Mouse (Mus musculus) brain, embryonic 14.5 days (tissue): ENCODE data around the gene Casp7. TPM values are rescaled to one million over a fixed set of nuclear protein-coding genes. Genes with fewer than 3 reads are reported as not detected.

Experiments used
- DNase-seq: peaks from one replicate; pipeline ENCODE4 v3.0.0-alpha.2; 2011; ENCODE audit warnings: low read depth
- CTCF ChIP-seq: fragments of 200-500 bp; IDR thresholded peaks from 2 replicates; pipeline ENCODE4 v1.5.1; 2012; ENCODE audit warnings: inconsistent platforms, mild to moderate bottlenecking, moderate library complexity, borderline replicate concordance; ENCODE audit not compliant: insufficient read depth, insufficient read length; ENCODE audit errors: extremely low read depth
- POLR2A ChIP-seq: fragments of 200-500 bp; IDR thresholded peaks from 2 replicates; pipeline ENCODE4 v1.6.1; 2012; ENCODE audit warnings: mild to moderate bottlenecking, inconsistent platforms, borderline replicate concordance; ENCODE audit not compliant: poor library complexity, insufficient read depth, insufficient read length, severe bottlenecking; ENCODE audit errors: extremely low read depth
- polyA plus RNA-seq: library from polyadenylated mRNA; depleted of rRNA; stranded (reverse); fragments of >200 nt; gene quantifications from 2 replicates; pipeline ENCODE4 v1.2.3, GENCODE M21; 2012

The Casp7 gene
- polyA plus RNA-seq, 1 experiment: 12.4 TPM

DNA sequence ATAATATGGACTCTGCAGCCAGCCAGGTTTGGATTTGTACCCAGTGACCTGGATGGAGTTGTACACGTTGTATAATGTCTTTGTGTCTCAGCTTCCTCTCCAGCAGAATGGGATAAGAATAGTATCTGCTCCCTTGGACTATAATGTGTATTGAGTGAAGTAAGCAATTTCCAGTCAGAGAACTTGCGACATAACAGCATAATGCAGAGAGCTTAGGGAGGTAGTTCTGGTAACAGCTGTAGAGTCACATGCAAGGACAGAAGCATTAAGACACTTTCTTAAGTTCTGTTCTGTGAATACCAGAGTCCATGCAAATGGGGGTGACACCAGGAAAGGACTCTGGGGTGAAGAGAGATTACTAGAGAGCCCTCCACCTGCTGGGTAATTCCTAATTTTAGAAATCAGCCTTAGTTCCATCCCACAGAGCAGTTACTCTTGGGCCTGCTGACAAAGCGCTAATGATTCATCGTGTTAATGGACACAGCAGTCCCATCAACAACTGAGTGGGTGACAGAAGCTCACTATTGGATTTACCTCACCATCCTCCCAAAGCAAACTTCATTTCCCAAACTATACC lies 9.1 kb upstream of the Casp7 start:
- DNase-seq: no peak
- TF ChIP-seq CTCF (no peak), POLR2A (no peak)

- no peak for DNase-seq
- no peak for TF ChIP-seq CTCF
- TF ChIP-seq POLR2A: no peak
These were observed 7.8 kb upstream of the Casp7 start for GRCm38 (mm10) chr19:56389176-56389575.

- TF ChIP-seq CTCF (no peak), POLR2A (no peak)
- DNase-seq: no peak
These were observed 7.0 kb upstream of the Casp7 start, which contains the start of gene Nrap for GRCm38 (mm10) chr19:56389879-56390278. Nrap (minus strand) TSS chr19:56390037.

DNA sequence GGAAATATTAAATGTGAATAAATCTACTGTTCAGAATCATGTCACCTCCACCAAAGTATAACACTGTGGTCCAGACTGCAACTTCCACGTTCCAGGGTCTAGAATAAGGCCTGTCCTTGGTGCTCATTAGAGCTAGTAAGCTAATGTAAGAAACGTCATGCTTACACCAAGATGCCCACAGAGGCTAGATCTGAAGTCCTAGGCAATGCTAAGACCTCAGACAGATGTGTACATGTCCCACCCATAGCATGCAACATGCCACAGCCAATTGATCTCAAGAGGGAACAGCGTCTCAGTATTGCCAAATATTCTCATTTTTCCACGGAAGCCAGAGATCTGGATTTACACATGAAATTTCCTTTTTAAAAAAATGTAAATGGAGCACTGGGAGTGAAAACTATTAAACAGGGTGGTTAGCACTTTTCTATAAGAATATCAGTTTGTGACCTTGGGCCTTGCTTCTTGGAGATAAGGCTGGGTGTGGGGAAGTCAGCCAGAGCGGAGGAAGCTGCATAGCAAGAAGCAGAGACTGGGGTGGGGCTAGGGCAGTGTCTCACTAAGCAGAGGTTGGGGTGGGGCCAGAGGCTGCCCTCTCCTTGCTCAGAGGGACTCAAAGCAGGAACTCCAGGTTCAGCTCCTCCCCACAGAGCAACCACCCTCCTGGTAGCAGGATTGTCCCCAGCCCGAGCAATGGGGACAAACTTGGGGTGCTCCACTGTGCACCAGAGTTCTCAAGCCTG lies 5.5 kb upstream of the Casp7 start:
- TF ChIP-seq POLR2A: no peak
- TF ChIP-seq CTCF: no peak
- no peak for DNase-seq

DNA sequence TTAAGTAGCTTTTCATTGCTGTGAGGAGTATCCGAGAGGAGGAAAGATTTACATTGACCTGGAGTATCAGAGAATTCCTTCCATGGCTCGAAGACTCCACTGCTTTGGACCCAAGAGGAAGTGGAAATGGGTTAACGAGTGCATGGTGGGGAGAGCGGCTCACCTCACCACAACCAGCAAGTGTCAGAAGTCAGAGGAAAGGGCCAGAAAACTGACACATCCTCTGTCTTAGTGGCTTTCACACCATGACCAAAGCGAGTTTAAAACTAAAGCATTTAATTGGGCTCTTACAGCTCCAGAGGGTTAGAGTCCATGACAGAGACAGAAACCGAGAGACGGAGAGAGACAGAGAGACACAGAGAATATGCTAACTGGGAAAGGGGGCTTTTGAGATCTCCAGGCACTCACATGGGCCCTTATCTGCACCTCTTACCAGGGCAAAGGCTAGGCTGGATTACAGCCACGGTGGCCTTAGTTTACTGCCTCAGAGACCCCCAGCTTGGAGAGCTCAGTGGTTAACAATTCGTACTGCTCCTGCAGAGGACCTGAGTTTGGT lies 3.5 kb upstream of the Casp7 start:
- no peak for DNase-seq

DNA sequence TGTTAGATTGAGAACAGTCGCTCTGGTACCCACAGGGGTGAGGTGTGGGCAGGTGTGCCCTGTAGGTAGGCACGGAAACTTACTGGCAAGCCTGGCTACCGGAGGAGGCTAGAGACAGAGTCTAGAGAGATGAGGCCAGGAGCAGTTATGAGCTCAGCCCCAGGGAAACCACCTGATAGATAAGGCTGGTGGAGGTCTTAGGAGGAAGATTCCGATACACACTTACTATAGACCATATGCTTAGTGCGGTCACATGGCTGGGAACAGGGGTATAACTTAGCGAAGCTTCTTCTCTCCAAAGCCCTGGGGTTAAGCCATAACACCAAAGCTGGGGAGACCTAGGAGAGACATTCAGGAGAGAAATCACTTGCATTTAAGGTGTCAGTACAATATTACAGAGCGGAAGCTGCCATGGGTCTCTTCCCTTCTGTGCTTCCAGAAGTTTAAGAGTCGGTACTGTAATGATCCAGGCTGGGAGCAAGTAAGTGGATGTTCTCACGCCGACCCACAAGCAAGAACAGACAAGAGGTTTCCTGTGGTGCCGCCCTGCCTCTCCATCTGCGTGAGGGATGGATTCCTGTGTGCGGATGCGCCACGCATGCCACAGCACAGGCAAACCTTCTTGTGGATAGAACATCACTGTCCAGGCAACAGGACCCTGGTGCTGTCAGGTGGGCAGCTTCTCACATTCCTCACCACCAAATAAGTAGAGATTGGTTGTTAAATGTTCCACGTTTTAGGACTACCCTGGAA lies 1.6 kb upstream of the Casp7 start:
- TF ChIP-seq CTCF (no peak), POLR2A (no peak)
- no peak for DNase-seq

More for the DNA sequence above, 3.5 kb upstream of the Casp7 start:
- TF ChIP-seq CTCF (no peak), POLR2A (no peak)

DNA sequence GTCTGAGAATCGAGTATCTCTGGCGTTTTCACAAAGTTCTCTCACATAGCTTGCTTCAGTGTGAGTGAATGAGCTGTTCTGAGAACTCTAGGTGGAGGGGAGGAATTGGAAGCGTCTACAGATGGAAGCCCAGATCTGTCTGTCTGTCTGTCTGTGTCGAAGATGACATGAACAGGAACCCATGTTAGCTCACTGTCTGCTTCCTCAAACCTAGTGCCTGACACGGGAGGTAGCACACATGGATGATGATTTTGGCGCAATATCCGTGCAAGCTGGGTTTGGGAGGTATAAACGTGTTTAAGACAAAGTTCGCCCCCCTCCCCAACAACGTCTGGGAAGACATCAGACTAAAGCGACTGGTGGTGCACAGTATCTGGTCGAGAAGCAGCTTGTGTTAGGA lies 702 bp upstream of the Casp7 start:
- no peak for DNase-seq
- TF ChIP-seq CTCF (no peak), POLR2A (no peak)

DNA sequence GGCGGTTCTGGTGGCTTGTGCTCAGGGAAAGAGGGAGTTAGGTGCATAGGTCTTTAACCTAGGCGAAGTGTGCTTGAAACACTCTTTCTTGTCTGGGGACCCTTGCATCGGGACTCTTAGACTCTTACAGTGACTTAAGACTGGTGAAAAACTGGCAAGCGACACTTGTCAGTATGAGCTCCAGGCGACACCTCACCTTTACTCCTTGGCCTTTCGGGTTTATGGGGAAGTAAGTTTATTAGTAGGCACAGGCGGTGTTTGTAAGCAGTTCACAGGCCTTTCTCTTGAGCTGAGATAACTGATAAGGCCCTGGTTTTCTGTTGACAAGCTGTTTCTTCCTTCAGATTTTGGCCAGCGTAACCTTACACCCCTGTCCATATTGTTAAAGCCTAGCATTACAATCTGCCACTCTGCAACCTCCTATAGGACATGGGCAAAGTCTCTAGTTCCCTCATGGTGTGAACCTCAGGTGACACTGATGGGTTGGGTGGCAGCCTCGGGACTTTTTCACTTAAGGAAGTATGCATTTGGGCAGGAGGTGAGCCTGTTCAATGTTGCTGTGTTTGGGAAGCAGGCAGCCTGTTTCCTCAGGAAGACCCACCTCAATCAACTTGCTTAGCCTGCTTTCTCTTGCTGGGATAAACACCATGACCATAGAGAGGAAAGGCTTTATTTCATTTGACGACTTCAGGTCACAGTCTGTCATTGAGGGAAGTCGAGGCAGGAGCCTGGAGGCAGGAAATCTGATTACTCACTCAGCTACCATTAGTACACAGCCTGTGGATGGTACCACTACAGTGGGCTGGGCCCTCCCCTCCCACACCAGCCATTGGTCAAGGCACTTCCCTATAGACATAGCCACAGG lies 966 bp downstream of the Casp7 start:
- TF ChIP-seq CTCF (no peak), POLR2A (no peak)
- no peak for DNase-seq

GRCm38 (mm10) chr19:56398528-56398795 lies 1.5 kb downstream of the Casp7 start:
- no peak for TF ChIP-seq CTCF
- no peak for TF ChIP-seq POLR2A
- DNase-seq: no peak

DNA sequence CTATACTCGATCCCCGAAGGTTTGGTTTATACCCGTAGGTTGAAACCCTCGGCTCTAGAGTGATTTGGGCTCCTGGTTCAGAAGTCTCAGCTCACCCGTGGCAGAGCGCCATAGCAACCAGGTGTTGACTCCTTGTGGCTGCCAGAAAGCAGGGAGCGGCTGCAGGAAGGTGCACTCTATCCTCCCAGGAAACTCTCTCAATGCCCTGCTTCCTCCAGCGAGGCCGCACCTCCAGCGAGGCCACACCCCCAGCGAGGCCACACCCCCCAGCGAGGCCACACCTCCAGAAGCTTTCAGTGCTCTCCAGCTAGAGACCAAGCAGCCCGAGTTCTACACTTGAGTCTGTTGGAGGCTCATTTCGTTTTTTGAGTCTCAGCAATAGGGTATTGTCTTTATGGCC lies 3.3 kb downstream of the Casp7 start:
- no peak for TF ChIP-seq CTCF
- TF ChIP-seq POLR2A: no peak
- no peak for DNase-seq

GRCm38 (mm10) chr19:56401864-56402263 lies 4.9 kb downstream of the Casp7 start:
- peak; percentile 75 for DNase-seq
- TF ChIP-seq POLR2A (no peak), CTCF (no peak)

- DNase-seq: no peak
These were observed 8.9 kb downstream of the Casp7 start for GRCm38 (mm10) chr19:56405824-56406223.

More at GRCm38 (mm10) chr19:56405824-56406223, 8.9 kb downstream of the Casp7 start:
- no peak for TF ChIP-seq CTCF
- no peak for TF ChIP-seq POLR2A
